Mouse (Mus musculus) forebrain, embryonic 10.5 days (tissue): ENCODE data around the gene Pxmp2. TPM values are rescaled to one million over a fixed set of nuclear protein-coding genes. Genes with fewer than 3 reads are reported as not detected.
A peak's percentile ranks its signal among the peaks of the same experiment; 100 is the strongest.

Experiments
- DNase-seq: peaks from one replicate; pipeline ENCODE4 v3.0.0-alpha.2; 2017; ENCODE audit warnings: low spot score; ENCODE audit errors: extremely low spot score
- H3K27ac ChIP-seq: fragments of 300-500 bp; sonication (generic); 2 replicates; pipeline ENCODE4 v1.5.1; 2016; ENCODE audit warnings: mild to moderate bottlenecking
- H3K27me3 ChIP-seq: fragments of 300-500 bp; sonication (generic); 2 replicates; pipeline ENCODE4 v1.6.1; 2016; ENCODE audit warnings: mild to moderate bottlenecking; ENCODE audit not compliant: poor library complexity, severe bottlenecking
- H3K36me3 ChIP-seq: fragments of 300-500 bp; sonication (generic); replicated peaks from 2 replicates; pipeline ENCODE4 v1.6.1; 2016; ENCODE audit warnings: mild to moderate bottlenecking, moderate library complexity
- H3K4me1 ChIP-seq: fragments of 300-500 bp; sonication (generic); 2 replicates; pipeline ENCODE4 v1.6.1; 2016
- H3K4me3 ChIP-seq: fragments of 300-500 bp; sonication (generic); 2 replicates; pipeline ENCODE4 v1.5.1; 2016; ENCODE audit warnings: mild to moderate bottlenecking, moderate library complexity
- H3K9me3 ChIP-seq: fragments of 300-500 bp; sonication (generic); 2 replicates; pipeline ENCODE4 v1.6.1; 2016; ENCODE audit warnings: mild to moderate bottlenecking, moderate library complexity
- WGBS: fragments of 180-500 bp; shearing (Covaris S2); methylation state at CpG from one replicate; pipeline ENCODE4 v1.1.7; 2016; 5-methylcytosine and 5-hydroxymethylcytosine counted together
- polyA plus RNA-seq: library from polyadenylated mRNA; unstranded; fragments of >200 nt; fragmentation: Nextera tagmentation; extraction: Ambion mirVana; gene quantifications from 2 replicates; pipeline ENCODE4 v1.2.1, GENCODE M21; 2016

The Pxmp2 gene
- polyA plus RNA-seq, 1 experiment from 2014 or later = 15.6 TPM

DNA sequence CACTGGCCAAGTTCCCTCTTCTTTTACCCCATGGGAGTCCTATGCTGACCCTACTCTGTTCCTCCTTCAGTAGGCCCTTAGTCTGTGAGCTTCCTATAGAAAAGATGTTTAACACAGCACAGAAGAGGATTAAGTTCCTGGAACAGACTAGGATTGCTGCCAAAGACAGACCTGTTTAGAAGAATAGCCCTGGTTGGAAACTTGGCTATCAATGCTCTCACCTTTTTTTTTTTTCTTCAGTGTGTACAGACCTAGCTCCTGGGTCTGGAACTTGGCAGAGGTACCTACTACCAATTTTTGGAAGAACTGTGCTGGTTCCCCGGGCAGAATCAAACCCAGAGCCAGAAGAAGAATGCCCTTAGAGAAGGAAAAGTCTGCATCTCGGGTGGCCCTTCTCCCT, 9.6 kb downstream of the Pxmp2 start:
- no peaks in the 10 kb centered on the region for H3K27me3 ChIP-seq
- H3K9me3 ChIP-seq = no peaks in the 10 kb centered on the region
- no peak overlapping the region for H3K4me3 ChIP-seq
- no peaks in the 10 kb centered on the region for H3K36me3 ChIP-seq
- DNase-seq = no peak
- H3K4me1 ChIP-seq = no peaks in the 10 kb centered on the region
- 81% methylated on average over 2 of the region's 2 CpGs for WGBS
- no peak overlapping the region for H3K27ac ChIP-seq

GRCm38 (mm10) chr5:110274846-110275245, 11.1 kb downstream of the Pxmp2 start:
- DNase-seq = no peak
- Histone ChIP-seq H3K36me3 (no peaks in the 10 kb centered on the region), H3K4me1 (no peaks in the 10 kb centered on the region), H3K27me3 (no peaks in the 10 kb centered on the region), H3K4me3 (no peak overlapping the region), H3K9me3 (no peaks in the 10 kb centered on the region), H3K27ac (no peak overlapping the region)
- 79% methylated on average over 2 of the region's 2 CpGs for WGBS

GRCm38 (mm10) chr5:110274147-110274546, 11.8 kb downstream of the Pxmp2 start:
- H3K36me3 ChIP-seq = no peaks in the 10 kb centered on the region
- no peaks in the 10 kb centered on the region for H3K27me3 ChIP-seq
- WGBS = 91% methylated on average over 4 of the region's 4 CpGs
- H3K4me1 ChIP-seq = no peaks in the 10 kb centered on the region; the same call in 1 of the 2 replicates
- DNase-seq = no peak
- H3K9me3 ChIP-seq = no peaks in the 10 kb centered on the region
- H3K4me3 ChIP-seq = no peak overlapping the region
- H3K27ac ChIP-seq = no peak overlapping the region

DNA sequence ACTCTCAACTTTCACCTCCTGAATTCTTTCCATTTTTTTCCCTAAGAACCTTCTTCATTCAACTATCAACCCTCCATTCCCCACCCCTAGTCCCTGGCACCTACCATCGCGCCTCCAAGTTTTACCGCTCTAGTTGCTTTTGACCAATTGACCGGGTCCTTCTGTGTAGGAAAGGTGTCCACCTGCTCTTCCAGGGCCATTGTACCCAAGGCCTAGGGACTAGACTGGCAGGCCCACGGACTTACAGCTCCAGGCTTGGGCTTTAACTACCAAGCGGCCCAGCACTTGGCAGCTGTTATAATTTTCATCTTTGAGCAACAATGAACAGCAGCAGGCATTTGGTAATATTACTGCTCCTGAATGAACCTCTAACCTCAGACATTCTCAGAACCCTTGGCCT, 15.7 kb downstream of the Pxmp2 start:
- WGBS = 90% methylated on average over 6 of the region's 6 CpGs
- Histone ChIP-seq H3K4me3 (0 out of 2 replicates have a peak overlapping the region, but pooled peaks have one; percentile 95), H3K9me3 (no peaks in the 10 kb centered on the region), H3K4me1 (peaks cover 13% of the 10 kb centered on the region), H3K27ac (peak overlapping the region; percentile 92; the same call in 1 of the 2 replicates), H3K36me3 (peaks cover 28% of the 10 kb centered on the region), H3K27me3 (no peaks in the 10 kb centered on the region)
- no peak for DNase-seq

- Histone ChIP-seq H3K4me3 (peak within 1 kb of the TSS; percentile 95), H3K27me3 (no peaks in the 10 kb centered on the region), H3K27ac (peak within 1 kb of the TSS; percentile 92), H3K36me3 (peaks cover 36% of the 10 kb centered on the region), H3K4me1 (peaks cover 13% of the 10 kb centered on the region), H3K9me3 (no peaks in the 10 kb centered on the region)
- DNase-seq = peak; percentile 95
- under 1% methylated on average over 66 of the region's 66 CpGs for WGBS
Observed at GRCm38 (mm10) chr5:110269141-110270101, 16.6 kb downstream of the Pxmp2 start, which contains the start of gene Pgam5. Pgam5 (minus strand) TSS chr5:110269913.

GRCm38 (mm10) chr5:110266941-110267340, 19.0 kb downstream of the Pxmp2 start:
- 93% methylated on average over 4 of the region's 4 CpGs for WGBS

DNA sequence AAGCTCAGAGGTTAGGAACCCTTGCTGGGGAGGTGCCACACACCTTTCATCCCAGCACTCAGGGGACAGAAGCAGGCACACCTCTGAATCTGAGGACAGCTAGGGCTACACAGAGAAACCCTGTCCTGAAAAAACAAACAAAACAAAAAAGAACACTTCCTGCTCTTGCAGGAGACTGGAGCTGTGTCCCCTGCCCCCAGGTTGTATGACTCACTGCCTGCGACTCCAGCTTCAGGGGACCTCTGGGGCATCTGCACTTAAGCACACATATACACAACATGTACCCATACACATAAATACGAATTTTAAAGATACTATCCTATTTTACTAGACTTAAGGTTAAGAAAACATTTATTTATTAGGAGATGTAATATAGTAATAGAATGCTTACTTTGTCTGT, 41.9 kb downstream of the Pxmp2 start:
- WGBS = 85% methylated on average over 2 of the region's 2 CpGs
- Histone ChIP-seq H3K4me3 (no peak overlapping the region), H3K4me1 (no peaks in the 10 kb centered on the region), H3K36me3 (peaks cover 98% of the 10 kb centered on the region), H3K27ac (no peak overlapping the region), H3K9me3 (no peaks in the 10 kb centered on the region), H3K27me3 (no peaks in the 10 kb centered on the region)
- DNase-seq = no peak

More at GRCm38 (mm10) chr5:110266941-110267340, 19.0 kb downstream of the Pxmp2 start:
- peaks cover 55% of the 10 kb centered on the region for H3K36me3 ChIP-seq
- no peak overlapping the region for H3K27ac ChIP-seq
- peaks cover 13% of the 10 kb centered on the region for H3K4me1 ChIP-seq
- DNase-seq = no peak
- H3K27me3 ChIP-seq = no peaks in the 10 kb centered on the region
- no peak overlapping the region for H3K4me3 ChIP-seq
- no peaks in the 10 kb centered on the region for H3K9me3 ChIP-seq

GRCm38 (mm10) chr5:110232346-110232745, 53.6 kb downstream of the Pxmp2 start:
- DNase-seq = no peak
- H3K36me3 ChIP-seq = peaks cover 42% of the 10 kb centered on the region
- 95% methylated on average over 6 of the region's 6 CpGs for WGBS
- no peaks in the 10 kb centered on the region for H3K9me3 ChIP-seq
- H3K4me3 ChIP-seq = peak overlapping the region; percentile 94
- peaks cover 23% of the 10 kb centered on the region for H3K4me1 ChIP-seq
- H3K27ac ChIP-seq = no peak overlapping the region
- H3K27me3 ChIP-seq = no peaks in the 10 kb centered on the region

GRCm38 (mm10) chr5:110231638-110232037, 54.3 kb downstream of the Pxmp2 start:
- Histone ChIP-seq H3K36me3 (peaks cover 40% of the 10 kb centered on the region), H3K9me3 (no peaks in the 10 kb centered on the region), H3K27me3 (no peaks in the 10 kb centered on the region), H3K27ac (peak overlapping the region; percentile 93; the same call in 1 of the 2 replicates), H3K4me1 (peaks cover 23% of the 10 kb centered on the region), H3K4me3 (peak overlapping the region; percentile 94)
- WGBS = 51% methylated on average over 13 of the region's 13 CpGs
- no peak for DNase-seq

DNA sequence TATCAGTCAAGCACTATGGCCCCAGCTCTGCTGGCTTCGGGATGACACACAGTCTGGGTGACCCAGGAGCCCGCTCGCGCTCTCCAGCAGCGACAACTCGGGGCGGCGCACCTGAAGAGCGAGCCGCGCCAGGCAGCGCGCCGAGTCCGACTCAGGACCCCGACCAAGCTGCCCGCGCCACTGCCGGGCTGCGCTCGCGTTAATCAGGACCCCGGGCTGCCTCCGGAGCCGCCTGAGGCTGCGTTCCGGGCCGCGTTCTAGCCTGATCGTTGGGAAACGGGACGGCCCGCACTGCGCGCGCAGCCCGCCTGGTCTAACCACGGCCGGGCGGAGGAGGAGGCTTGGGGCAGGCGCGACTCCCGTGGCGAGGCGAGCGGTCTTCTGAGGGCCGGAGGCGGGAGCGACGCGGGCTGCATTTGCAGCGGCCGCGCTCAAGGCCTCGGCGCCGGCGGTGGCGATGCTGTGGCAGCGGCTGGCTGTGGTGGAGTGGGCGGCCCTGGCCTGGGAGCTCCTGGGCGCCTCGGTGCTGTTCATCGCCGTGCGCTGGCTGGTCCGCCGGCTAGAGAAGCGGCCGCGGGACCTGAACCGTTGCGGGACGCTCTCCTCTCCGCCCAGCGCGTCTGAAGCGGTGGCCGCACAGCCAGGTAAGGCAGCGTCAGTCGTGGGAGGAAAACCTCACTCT, 55.1 kb downstream of the Pxmp2 start, which contains the start of gene Ankle2:
Ankle2 (plus strand) TSS at position 225 of the 682 bp plus-strand sequence.
- DNase-seq = peak; percentile 92
- H3K27me3 ChIP-seq = no peaks in the 10 kb centered on the region
- no peaks in the 10 kb centered on the region for H3K9me3 ChIP-seq
- peak within 1 kb of the TSS; percentile 94 for H3K4me3 ChIP-seq
- peaks cover 35% of the 10 kb centered on the region for H3K36me3 ChIP-seq
- H3K4me1 ChIP-seq = peaks cover 23% of the 10 kb centered on the region
- under 1% methylated on average over 81 of the region's 81 CpGs for WGBS
- peak within 1 kb of the TSS; percentile 93 for H3K27ac ChIP-seq

- H3K36me3 ChIP-seq = peaks cover 30% of the 10 kb centered on the region
- no peaks in the 10 kb centered on the region for H3K27me3 ChIP-seq
- H3K9me3 ChIP-seq = no peaks in the 10 kb centered on the region
- H3K4me3 ChIP-seq = peak overlapping the region; percentile 94
- peak overlapping the region; percentile 93 for H3K27ac ChIP-seq
- peaks cover 23% of the 10 kb centered on the region for H3K4me1 ChIP-seq
- no peak for DNase-seq
- 13% methylated on average over 8 of the region's 8 CpGs for WGBS
Observed at GRCm38 (mm10) chr5:110230401-110230779, 55.6 kb downstream of the Pxmp2 start.

DNA sequence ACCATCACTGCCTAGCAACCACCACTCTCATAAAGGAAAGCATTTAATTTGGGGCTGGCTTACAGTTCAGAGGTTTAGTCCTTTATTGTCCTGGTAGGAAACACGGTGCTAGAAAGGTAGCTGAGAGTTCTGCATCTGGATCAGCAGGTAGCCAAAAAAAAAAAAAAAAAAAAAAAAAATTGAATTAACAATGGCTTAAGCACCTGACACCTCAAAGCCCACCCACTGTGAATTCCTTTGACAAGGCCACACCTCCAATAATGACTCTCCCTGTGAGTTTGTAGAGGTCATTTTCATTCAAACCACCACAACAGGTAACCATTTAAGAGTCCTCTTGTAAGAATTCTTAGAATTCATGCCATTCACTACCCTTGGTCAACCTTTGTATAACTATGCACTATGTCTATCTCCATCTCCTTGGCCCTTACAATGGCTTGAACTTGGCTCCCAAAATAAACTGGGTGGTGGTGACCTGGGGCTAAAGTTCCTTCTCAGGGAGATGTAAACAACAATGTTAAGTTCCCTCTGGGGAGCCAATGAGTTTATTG, 58.6 kb downstream of the Pxmp2 start:
- Histone ChIP-seq H3K4me3 (no peak overlapping the region), H3K36me3 (peaks cover 36% of the 10 kb centered on the region), H3K27me3 (no peaks in the 10 kb centered on the region), H3K9me3 (no peaks in the 10 kb centered on the region), H3K27ac (no peak overlapping the region), H3K4me1 (peaks cover 16% of the 10 kb centered on the region)
- no peak for DNase-seq
- 43% methylated on average over 1 of the region's 1 CpGs for WGBS
